Mouse (Mus musculus) adrenal gland, adult 8-10 months (tissue): Measurements from ENCODE around the gene Dnali1. TPM values are rescaled to one million over a fixed set of nuclear protein-coding genes. Genes with fewer than 3 reads are reported as not detected.

Source experiments
- DNase-seq: peaks from one replicate; pipeline ENCODE4 v3.0.0; 2022
- total RNA-seq, 4 experiments: library from RNA; stranded (reverse); gene quantifications; 2 replicates each; pipeline ENCODE4 v1.2.4; 2022

The Dnali1 gene
- under 1 TPM in 2 of 4 experiments, not detected in 2; 0.13 to 0.14 TPM for total RNA-seq

- DNase-seq, result peak; percentile 47
Measured at GRCm38 (mm10) chr4:125065517-125066307, at the start of gene Dnali1. Gene Dnali1, minus strand, starts transcription at chr4:125065703.

GRCm38 (mm10) chr4:125115081-125115480, 49.6 kb upstream of the Dnali1 start:
- DNase-seq, result no peak

DNA sequence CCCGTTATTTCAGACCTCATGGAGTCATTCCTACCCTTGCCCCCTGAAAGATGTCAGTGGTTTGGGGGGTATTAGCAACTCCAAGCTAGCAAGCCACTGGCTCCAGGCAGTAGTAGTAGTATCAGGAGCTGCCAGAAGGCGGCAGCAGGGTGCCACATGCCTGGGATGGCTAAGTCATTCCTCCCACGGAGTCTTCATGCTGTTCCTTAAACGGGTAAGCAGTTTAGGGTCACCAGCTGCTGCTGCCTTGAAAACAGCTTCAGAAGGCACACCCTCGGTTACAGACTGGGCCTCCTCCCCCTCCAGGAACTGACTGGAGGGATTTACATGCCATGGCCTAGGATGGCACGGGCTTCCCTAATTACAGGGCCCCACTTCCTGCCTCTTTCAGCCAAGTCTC, 49.1 kb upstream of the Dnali1 start:
- DNase-seq, result peak; percentile 72

DNA sequence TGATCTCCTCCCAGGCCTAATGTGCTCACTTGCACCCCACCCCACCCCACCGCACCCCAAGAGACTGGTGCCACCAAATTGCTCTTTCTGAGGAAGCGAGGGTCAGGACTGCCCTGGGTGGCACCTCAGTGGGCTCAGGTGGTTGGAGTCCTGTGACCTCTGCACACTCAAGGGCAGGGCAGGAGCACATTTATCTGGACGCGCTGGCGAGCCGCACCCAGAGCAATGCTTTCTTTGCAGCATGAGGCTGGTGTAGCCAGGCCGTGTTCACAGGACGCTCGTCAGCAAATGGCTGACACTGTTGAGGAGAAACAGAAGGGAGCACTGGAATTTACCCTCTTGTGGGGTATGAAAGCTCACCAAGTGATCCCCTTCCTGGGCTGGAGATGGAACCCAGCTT, 39.9 kb upstream of the Dnali1 start:
- no peak for DNase-seq

DNA sequence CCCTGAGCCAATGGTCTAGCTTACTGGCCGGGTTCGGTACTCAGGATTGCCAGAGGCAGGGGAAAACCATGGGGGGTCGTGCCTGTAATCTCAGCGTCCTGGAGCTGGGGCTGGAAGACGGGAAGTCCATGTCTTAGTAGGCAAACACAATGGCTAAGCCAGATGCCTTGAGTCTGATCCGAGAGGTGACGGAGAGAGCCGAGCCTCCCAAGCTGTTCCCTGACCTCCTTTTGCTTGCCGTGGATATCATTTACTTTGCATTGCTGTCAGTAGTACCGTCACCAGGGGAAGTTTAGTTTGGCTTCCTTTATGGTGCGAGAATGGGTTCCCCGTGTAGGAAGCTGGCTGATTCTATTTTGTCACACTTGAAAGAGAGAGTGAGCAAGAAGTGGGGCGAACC, 35.8 kb upstream of the Dnali1 start:
- no peak for DNase-seq

GRCm38 (mm10) chr4:125099458-125099857, 34.0 kb upstream of the Dnali1 start:
- peak; percentile 61 for DNase-seq

DNA sequence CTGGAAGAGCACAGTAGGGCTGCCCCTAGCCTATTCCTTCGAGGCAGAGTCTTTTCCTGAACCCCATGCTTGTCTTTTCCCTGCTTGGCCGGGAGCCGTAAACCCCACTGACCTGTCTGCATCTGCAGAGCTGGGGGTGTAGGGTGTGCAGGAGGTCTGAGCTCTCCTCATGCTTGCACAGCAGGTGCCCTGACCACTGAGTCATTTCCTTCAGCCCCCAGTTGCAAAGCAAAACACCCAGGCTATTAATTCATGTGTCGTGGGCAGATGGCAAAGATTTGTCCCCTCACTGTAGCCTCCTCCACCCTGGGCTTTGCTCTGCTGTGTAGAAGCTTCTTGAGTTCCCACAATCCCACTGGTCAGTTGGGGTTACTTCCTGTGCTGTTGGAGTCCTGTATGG, 31.9 kb upstream of the Dnali1 start:
- no peak for DNase-seq

DNA sequence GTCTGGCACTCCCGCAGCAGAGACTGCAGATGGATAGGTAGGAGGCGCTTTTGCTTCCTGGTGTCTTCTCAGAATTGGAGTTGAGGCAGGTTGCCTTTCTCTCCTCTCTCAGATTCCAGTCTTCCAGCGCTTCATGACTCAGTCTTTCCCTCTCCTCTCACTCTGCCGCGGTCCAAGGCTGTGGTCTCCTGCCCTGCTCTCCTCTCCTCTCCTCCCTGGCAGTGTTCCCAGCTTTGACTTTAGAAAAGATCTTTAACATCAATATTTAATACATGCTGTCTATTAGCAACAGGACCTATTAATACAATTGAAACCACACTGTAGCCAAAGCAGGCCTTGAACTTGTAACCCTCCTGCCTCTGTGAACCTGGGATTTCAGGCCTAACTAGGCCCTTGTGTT, 30.6 kb upstream of the Dnali1 start:
- peak; percentile 48 for DNase-seq

DNA sequence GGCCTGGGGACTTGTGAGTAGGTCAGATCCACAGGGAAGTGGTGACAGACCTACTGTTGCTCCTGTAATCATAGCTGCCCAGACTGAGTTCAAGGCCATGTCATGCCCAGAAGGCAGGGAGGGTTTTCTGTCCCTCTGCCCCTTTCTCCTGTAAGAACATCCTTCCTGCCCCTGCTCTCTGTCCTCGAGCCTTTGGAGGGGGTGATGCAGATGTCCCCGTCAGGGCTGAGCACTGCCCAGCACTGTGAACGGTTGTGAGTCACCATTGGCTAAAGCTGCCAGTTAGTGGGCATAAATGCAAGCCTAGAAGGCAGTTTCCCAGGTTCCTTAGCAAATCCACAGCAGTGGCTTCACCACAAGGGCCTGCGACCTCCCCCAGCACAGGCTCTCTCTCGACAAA, 27.5 kb upstream of the Dnali1 start:
- DNase-seq, result no peak

- DNase-seq, result no peak
Measured at GRCm38 (mm10) chr4:125085346-125085841, 19.9 kb upstream of the Dnali1 start.

GRCm38 (mm10) chr4:125084403-125085345, 19.2 kb upstream of the Dnali1 start, which contains the start of gene Meaf6:
Gene Meaf6, plus strand, starts transcription at chr4:125085134.
- peak; percentile 80 for DNase-seq

GRCm38 (mm10) chr4:125078698-125079097, 13.2 kb upstream of the Dnali1 start:
- DNase-seq, result no peak

DNA sequence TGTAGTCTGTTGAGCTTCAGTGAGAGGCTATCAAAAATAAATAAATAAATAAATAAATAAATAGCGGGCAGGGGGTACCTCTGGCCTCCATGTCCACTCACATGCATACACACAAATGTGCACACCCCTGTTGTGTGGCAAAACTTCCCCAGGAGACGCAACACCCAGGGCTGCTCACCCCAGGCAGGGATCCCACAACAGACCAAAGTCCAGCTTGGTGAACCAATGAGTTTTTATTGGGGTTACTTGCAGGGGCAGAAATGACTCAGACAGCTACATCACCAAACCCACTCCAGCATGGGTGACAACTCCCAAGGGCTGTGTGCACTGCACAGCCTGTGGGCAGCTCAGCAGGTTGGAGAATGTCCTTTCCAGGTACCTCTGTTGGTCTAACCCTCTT, 12.2 kb upstream of the Dnali1 start:
- DNase-seq, result no peak

GRCm38 (mm10) chr4:125066490-125067370, 1.2 kb upstream of the Dnali1 start, which contains the start of gene Snip1:
Gene Snip1, plus strand, starts transcription at chr4:125066672.
- peak; percentile 92 for DNase-seq

GRCm38 (mm10) chr4:125063829-125064228, 1.7 kb downstream of the Dnali1 start:
- DNase-seq, result no peak

GRCm38 (mm10) chr4:125059025-125059424, 6.5 kb downstream of the Dnali1 start:
- DNase-seq, result peak; percentile 40

- no peak for DNase-seq
Measured at GRCm38 (mm10) chr4:125058033-125058432, 7.5 kb downstream of the Dnali1 start.

- no peak for DNase-seq
Measured at GRCm38 (mm10) chr4:125057273-125057672, 8.2 kb downstream of the Dnali1 start.

GRCm38 (mm10) chr4:125056476-125056875, 9.0 kb downstream of the Dnali1 start:
- no peak for DNase-seq

DNA sequence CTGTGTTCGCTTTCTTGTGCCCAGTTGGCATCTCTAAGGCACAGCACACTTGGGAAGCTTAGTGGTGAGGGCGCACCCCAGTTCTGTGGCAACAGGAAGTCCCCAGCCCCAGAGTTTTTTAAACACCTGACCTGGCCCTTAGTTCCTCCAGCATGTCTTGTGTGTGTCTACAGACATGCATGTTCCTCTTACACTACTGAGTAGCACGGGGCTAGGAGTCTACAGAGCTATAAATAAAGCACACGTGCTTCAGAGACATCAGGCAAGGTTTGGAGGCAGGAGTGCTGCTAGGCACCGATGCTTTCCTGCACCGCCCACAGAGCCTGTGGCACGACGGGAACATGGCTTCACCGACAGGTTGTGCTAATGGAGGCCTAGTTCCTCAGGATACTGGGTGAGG, 10.1 kb downstream of the Dnali1 start:
- DNase-seq, result no peak

DNA sequence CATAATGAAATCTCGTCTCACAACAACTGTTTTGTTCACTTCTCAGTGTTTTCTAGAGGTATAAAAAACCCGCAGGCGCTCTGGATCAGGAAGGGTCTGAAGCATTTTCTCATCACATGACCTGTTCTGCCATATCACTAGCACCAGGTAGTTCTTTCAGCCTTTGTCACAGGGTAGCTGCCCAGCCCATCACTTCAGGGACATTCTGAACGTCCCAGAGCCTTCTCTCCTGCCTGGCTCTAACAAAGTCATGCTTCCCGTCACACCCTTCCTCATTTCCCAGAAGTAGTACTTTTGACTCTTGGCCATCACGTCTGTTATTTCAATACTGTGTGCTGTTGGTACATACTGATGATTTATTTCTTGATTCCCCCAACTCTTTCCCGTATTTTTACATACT, 21.0 kb downstream of the Dnali1 start:
- DNase-seq, result no peak

DNA sequence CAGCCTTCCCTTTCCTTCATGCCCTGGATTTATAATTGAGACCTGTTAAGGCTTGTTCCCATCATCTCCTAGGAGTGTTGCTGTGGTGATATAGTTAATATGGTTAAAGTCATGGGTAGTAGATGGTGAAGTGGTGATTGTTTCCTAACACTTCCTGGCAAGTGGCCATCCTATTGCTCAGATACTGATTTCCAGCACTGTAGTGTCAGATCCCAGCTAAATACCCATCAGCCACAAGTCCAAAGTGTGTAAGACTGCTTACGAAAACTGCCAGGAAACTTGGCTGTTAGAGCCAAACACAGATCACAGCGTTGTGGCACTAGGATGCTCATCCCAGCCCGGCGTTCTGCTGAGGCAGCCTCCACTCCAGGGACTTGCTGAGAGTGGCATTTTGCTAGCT, 31.2 kb downstream of the Dnali1 start:
- no peak for DNase-seq
